Mouse (Mus musculus) heart, adult 2 months (tissue): Measurements from ENCODE around the gene Gm6502. TPM values are rescaled to one million over a fixed set of nuclear protein-coding genes. Genes with fewer than 3 reads are reported as not detected.
"Not testable (repeated sequence)": the region's sequence is repeated elsewhere in the genome, so short reads cannot be mapped to it uniquely, and the experiment has no call there.

Source experiments
- DNase-seq, 2 experiments: peaks; one replicate each; pipeline ENCODE4 v3.0.0; 2021
- H3K27ac ChIP-seq: fragments of 200-600 bp; 2 replicates; pipeline ENCODE4 v1.8.1; 2022
- H3K27me3 ChIP-seq: fragments of 200-500 bp; 2 replicates; pipeline ENCODE4 v1.6.1; 2012; ENCODE audit warnings: mild to moderate bottlenecking, low read length, inconsistent platforms, mixed read lengths; ENCODE audit not compliant: control insufficient read depth, insufficient read depth
- H3K36me3 ChIP-seq: fragments of 200-500 bp; 2 replicates; pipeline ENCODE4 v1.6.1; 2012; ENCODE audit warnings: low read length, inconsistent platforms; ENCODE audit not compliant: control insufficient read depth, insufficient read depth
- H3K4me1 ChIP-seq: fragments of 200-500 bp; 2 replicates; pipeline ENCODE4 v1.6.1; 2011; ENCODE audit warnings: low read length; ENCODE audit not compliant: control insufficient read depth, insufficient read depth
- H3K4me3 ChIP-seq: fragments of 200-600 bp; 2 replicates; pipeline ENCODE4 v1.8.1; 2022
- H3K79me2 ChIP-seq: fragments of 200-500 bp; replicated peaks from 2 replicates; pipeline ENCODE4 v1.6.1; 2012; ENCODE audit warnings: mild to moderate bottlenecking, inconsistent platforms, low read length, moderate library complexity, mixed read lengths; ENCODE audit not compliant: control insufficient read depth, insufficient read depth
- H3K9ac ChIP-seq: fragments of 200-500 bp; 2 replicates; pipeline ENCODE4 v1.6.1; 2012; ENCODE audit warnings: low read depth, mild to moderate bottlenecking, control low read depth, inconsistent platforms, low read length, mixed read lengths
- WGBS: fragments of 180-500 bp; shearing (Covaris S2); methylation state at CpG from one replicate; pipeline ENCODE4 v1.1.7; 2018; 5-methylcytosine and 5-hydroxymethylcytosine counted together
- intact Hi-C: fragments of 180-260 bp; cut with DNase I; formaldehyde crosslinking; loops from one replicate; pipeline ENCODE4 v1.15.1; 2025
- long read RNA-seq: library from polyadenylated mRNA; stranded (forward); transcript quantifications from one replicate; pipeline ENCODE4 v2.0.0, GENCODE M21; 2021
- polyA plus RNA-seq: library from polyadenylated mRNA; depleted of rRNA; stranded (reverse); fragments of >200 nt; gene quantifications from 2 replicates; pipeline ENCODE4 v1.2.3, GENCODE M21; 2012; rRNA removed
- total RNA-seq, 2 experiments: library from RNA; stranded (reverse); gene quantifications; 2 replicates each; pipeline ENCODE4 v1.2.3; 2021

The Gm6502 gene
- total RNA-seq (not detected), polyA plus RNA-seq (not detected in 2 replicates)
- long read RNA-seq = 0 reads

DNA sequence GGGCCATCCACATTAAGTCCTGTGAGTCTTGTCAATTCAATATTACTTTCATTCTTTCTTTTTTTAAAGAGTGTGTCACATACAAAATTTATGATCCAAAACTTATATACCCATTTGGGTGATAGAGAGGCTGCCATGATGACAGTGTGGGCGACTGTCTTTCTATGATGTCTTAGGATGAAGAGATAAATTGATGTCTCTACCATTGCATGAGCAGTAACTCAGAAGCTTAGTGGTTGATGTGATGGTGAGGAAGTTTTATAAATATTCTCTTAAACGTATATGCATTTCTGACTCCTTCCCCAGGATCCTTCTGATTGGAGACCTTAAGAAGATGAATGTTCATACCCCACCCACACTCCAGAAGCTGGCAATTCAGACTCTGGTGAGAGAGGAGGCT is at the start of gene Gm6502:
TSS of gene Gm6502 (plus strand) at position 301 of the 400 bp plus-strand sequence.
- H3K27ac ChIP-seq, H3K4me1 ChIP-seq, H3K4me3 ChIP-seq, H3K27me3 ChIP-seq, H3K9ac ChIP-seq, H3K36me3 ChIP-seq, intact Hi-C loops, DNase-seq, H3K79me2 ChIP-seq: not testable (repeated sequence)
- WGBS = no CpG with 5 or more reads among the region's 2 CpGs

DNA sequence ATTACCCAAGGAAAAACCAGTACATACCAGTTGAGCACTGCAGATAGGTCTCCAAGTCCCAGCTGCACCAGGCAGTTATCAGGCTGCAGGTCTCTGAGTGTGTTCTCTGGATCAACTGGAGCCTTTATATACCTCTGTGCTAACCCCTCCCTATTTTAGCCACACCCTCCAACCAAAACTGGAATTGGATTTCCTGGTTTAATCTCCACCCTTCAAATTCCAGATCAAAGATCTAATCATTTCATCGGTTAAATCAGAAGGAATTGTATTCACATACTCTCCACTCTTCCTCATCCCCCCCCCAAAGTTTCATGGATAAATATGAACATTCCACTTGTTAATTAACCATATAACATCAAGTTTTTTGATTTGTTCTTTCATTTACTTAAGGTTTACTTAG is 7.5 kb upstream of the Gm6502 start, which contains the start of gene A430089I19Rik:
TSS of gene A430089I19Rik (minus strand) at position 101 of the 400 bp plus-strand sequence.
- H3K27me3 ChIP-seq, H3K36me3 ChIP-seq, H3K27ac ChIP-seq, H3K4me1 ChIP-seq, H3K79me2 ChIP-seq, intact Hi-C loops, DNase-seq, H3K9ac ChIP-seq, H3K4me3 ChIP-seq: not testable (repeated sequence)
- 79% methylated on average over 1 of the region's 1 CpGs for WGBS

DNA sequence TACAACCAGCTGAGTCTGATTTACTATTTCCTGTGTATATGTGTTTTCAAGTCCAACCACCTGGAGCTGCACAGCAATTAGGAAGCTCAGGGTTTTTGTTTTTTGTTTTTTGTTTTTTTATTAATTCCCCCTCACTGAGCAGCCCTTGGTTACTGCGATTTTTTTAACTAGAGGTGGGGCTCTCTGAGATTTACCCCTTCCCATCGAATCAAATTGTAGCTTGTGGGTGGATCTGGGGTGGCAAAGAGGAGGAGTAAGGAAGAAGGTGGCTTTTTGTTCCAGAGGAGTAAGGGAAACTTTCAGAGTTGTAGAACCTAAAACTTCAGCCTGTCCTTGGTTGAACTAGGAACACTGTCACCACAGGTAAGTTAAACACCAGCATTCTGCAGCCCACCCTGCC is 25.2 kb downstream of the Gm6502 start, which contains the start of gene AA792892:
TSS of gene AA792892 (plus strand) at position 301 of the 400 bp plus-strand sequence.
- WGBS = no CpG with 5 or more reads among the region's 2 CpGs
- intact Hi-C loops, H3K9ac ChIP-seq, H3K4me3 ChIP-seq, H3K27ac ChIP-seq, H3K4me1 ChIP-seq, H3K36me3 ChIP-seq, H3K79me2 ChIP-seq, H3K27me3 ChIP-seq, DNase-seq: not testable (repeated sequence)

Other genes with a start within 250 kb of the Gm6502 start
- not detected for gene BC061212, start 243.9 kb upstream of the Gm6502 start, total RNA-seq
- not detected in 2 replicates for gene BC061212, start 243.9 kb upstream of the Gm6502 start, polyA plus RNA-seq
- gene Gm6351, start 238.1 kb upstream of the Gm6502 start, total RNA-seq = not detected
- not detected in 2 replicates for gene Gm6351, start 238.1 kb upstream of the Gm6502 start, polyA plus RNA-seq
- not detected for gene Gm3106, start 96.4 kb upstream of the Gm6502 start, total RNA-seq
- not detected in 2 replicates for gene Gm3106, start 96.4 kb upstream of the Gm6502 start, polyA plus RNA-seq
- not detected for gene A430089I19Rik, start 7.6 kb upstream of the Gm6502 start, total RNA-seq
- gene A430089I19Rik, start 7.6 kb upstream of the Gm6502 start, polyA plus RNA-seq = not detected in 2 replicates
- not detected for gene AA792892, start 25.3 kb downstream of the Gm6502 start, total RNA-seq
- gene AA792892, start 25.3 kb downstream of the Gm6502 start, polyA plus RNA-seq = not detected in 2 replicates
- gene Gm7682, start 131.3 kb downstream of the Gm6502 start, total RNA-seq = not detected
- gene Gm7682, start 131.3 kb downstream of the Gm6502 start, polyA plus RNA-seq = not detected in 2 replicates
- not detected for gene Gm3139, start 211.9 kb downstream of the Gm6502 start, total RNA-seq
- not detected in 2 replicates for gene Gm3139, start 211.9 kb downstream of the Gm6502 start, polyA plus RNA-seq